Mouse (Mus musculus): ENCODE measurements around the gene Oxsr1. TPM values are rescaled to one million over a fixed set of nuclear protein-coding genes. Genes with fewer than 3 reads are reported as not detected.

Gene Oxsr1
- polyA plus RNA-seq, 1 experiment from 2014 or later, result 13.5 TPM

- H3K4me2 ChIP-seq (ENCODE audit: low read depth, severe bottlenecking), result peak within 1 kb of the TSS; percentile 81
- H3K4me3 ChIP-seq (ENCODE audit: low read depth, low read length), result peak within 1 kb of the TSS; percentile 70
- no peaks in the 10 kb centered on the region for H3K4me1 ChIP-seq (ENCODE audit: control insufficient read depth, insufficient read depth, low read length)
- DNase-seq (ENCODE audit: low spot score) (peak; percentile 95), ATAC-seq (ENCODE audit: insufficient number of reproducible peaks, low FRiP score, low TSS enrichment, low read depth) (peak; percentile 78)
- peak within 1 kb of the TSS; percentile 80 for H3K9ac ChIP-seq (ENCODE audit: low read length)
- H3K36me3 ChIP-seq (ENCODE audit: control insufficient read depth, insufficient read depth, low read length), result no peaks in the 10 kb centered on the region
- 3% methylated on average over 63 of the region's 65 CpGs for WGBS
- no peak within 1 kb of the TSS for H3K27ac ChIP-seq (replicated peaks; ENCODE audit: low read depth, low read length)
- no peaks in the 10 kb centered on the region for H3K9me3 ChIP-seq (ENCODE audit: control insufficient read depth, low read length)
- no peaks in the 10 kb centered on the region for H3K27me3 ChIP-seq (ENCODE audit: control insufficient read depth, insufficient read depth, low read length)
Measured at GRCm38 (mm10) chr9:119357331-119358057, 35.3 kb upstream of the Oxsr1 start, which contains the start of gene Xylb. Gene Xylb (plus strand): TSS chr9:119357381.

- H3K9me3 ChIP-seq (ENCODE audit: control insufficient read depth, low read length), result no peaks in the 10 kb centered on the region
- H3K4me2 ChIP-seq (ENCODE audit: low read depth, severe bottlenecking), result no peak overlapping the region
- H3K4me3 ChIP-seq (ENCODE audit: low read depth, low read length), result no peak overlapping the region
- H3K4me1 ChIP-seq (ENCODE audit: control insufficient read depth, insufficient read depth, low read length), result no peaks in the 10 kb centered on the region
- H3K9ac ChIP-seq (ENCODE audit: low read length), result no peak overlapping the region
- DNase-seq (ENCODE audit: low spot score) (no peak), ATAC-seq (ENCODE audit: insufficient number of reproducible peaks, low FRiP score, low TSS enrichment, low read depth) (no peak)
- no peak overlapping the region for H3K27ac ChIP-seq (replicated peaks; ENCODE audit: low read depth, low read length)
- 77% methylated on average over 6 of the region's 6 CpGs for WGBS
- H3K27me3 ChIP-seq (ENCODE audit: control insufficient read depth, insufficient read depth, low read length), result no peaks in the 10 kb centered on the region
- H3K36me3 ChIP-seq (ENCODE audit: control insufficient read depth, insufficient read depth, low read length), result no peaks in the 10 kb centered on the region; the same call in 1 of the 2 replicates
Measured at GRCm38 (mm10) chr9:119355943-119356342, 33.7 kb upstream of the Oxsr1 start.

- DNase-seq (ENCODE audit: low spot score), result no peak
Measured at GRCm38 (mm10) chr9:119353926-119354325, 31.7 kb upstream of the Oxsr1 start.

GRCm38 (mm10) chr9:119352060-119352459, 29.8 kb upstream of the Oxsr1 start:
- peak; percentile 86 for DNase-seq (ENCODE audit: low spot score)
- Histone ChIP-seq H3K27ac (replicated peaks; ENCODE audit: low read depth, low read length) (no peak overlapping the region), H3K4me1 (ENCODE audit: control insufficient read depth, insufficient read depth, low read length) (no peaks in the 10 kb centered on the region), H3K9me3 (ENCODE audit: control insufficient read depth, low read length) (no peaks in the 10 kb centered on the region), H3K9ac (ENCODE audit: low read length) (no peak overlapping the region), H3K36me3 (ENCODE audit: control insufficient read depth, insufficient read depth, low read length) (peaks cover 5% of the 10 kb centered on the region; the same call in 1 of the 2 replicates), H3K27me3 (ENCODE audit: control insufficient read depth, insufficient read depth, low read length) (no peaks in the 10 kb centered on the region), H3K4me2 (ENCODE audit: low read depth, severe bottlenecking) (no peak overlapping the region), H3K4me3 (ENCODE audit: low read depth, low read length) (no peak overlapping the region)
- 29% methylated on average over 4 of the region's 4 CpGs for WGBS
- no peak for ATAC-seq (ENCODE audit: insufficient number of reproducible peaks, low FRiP score, low TSS enrichment, low read depth)

More at GRCm38 (mm10) chr9:119353926-119354325, 31.7 kb upstream of the Oxsr1 start:
- Histone ChIP-seq H3K9ac (ENCODE audit: low read length) (no peak overlapping the region), H3K27me3 (ENCODE audit: control insufficient read depth, insufficient read depth, low read length) (no peaks in the 10 kb centered on the region), H3K9me3 (ENCODE audit: control insufficient read depth, low read length) (no peaks in the 10 kb centered on the region), H3K36me3 (ENCODE audit: control insufficient read depth, insufficient read depth, low read length) (peaks cover 2% of the 10 kb centered on the region; the same call in 1 of the 2 replicates), H3K4me2 (ENCODE audit: low read depth, severe bottlenecking) (no peak overlapping the region), H3K4me1 (ENCODE audit: control insufficient read depth, insufficient read depth, low read length) (no peaks in the 10 kb centered on the region), H3K27ac (replicated peaks; ENCODE audit: low read depth, low read length) (no peak overlapping the region), H3K4me3 (ENCODE audit: low read depth, low read length) (no peak overlapping the region)
- WGBS, result 83% methylated on average over 6 of the region's 6 CpGs
- no peak for ATAC-seq (ENCODE audit: insufficient number of reproducible peaks, low FRiP score, low TSS enrichment, low read depth)

- ATAC-seq (ENCODE audit: insufficient number of reproducible peaks, low FRiP score, low TSS enrichment, low read depth) (no peak), DNase-seq (ENCODE audit: low spot score) (no peak)
- Histone ChIP-seq H3K4me3 (ENCODE audit: low read depth, low read length) (no peak overlapping the region), H3K27ac (replicated peaks; ENCODE audit: low read depth, low read length) (no peak overlapping the region), H3K27me3 (ENCODE audit: control insufficient read depth, insufficient read depth, low read length) (no peaks in the 10 kb centered on the region), H3K9me3 (ENCODE audit: control insufficient read depth, low read length) (no peaks in the 10 kb centered on the region), H3K4me1 (ENCODE audit: control insufficient read depth, insufficient read depth, low read length) (no peaks in the 10 kb centered on the region), H3K36me3 (ENCODE audit: control insufficient read depth, insufficient read depth, low read length) (peaks cover 9% of the 10 kb centered on the region; the same call in 1 of the 2 replicates), H3K9ac (ENCODE audit: low read length) (no peak overlapping the region), H3K4me2 (ENCODE audit: low read depth, severe bottlenecking) (no peak overlapping the region)
- 89% methylated on average over 10 of the region's 10 CpGs for WGBS
Measured at GRCm38 (mm10) chr9:119350947-119351705, 28.9 kb upstream of the Oxsr1 start.

GRCm38 (mm10) chr9:119350531-119350930, 28.3 kb upstream of the Oxsr1 start:
- Histone ChIP-seq H3K36me3 (ENCODE audit: control insufficient read depth, insufficient read depth, low read length) (peaks cover 11% of the 10 kb centered on the region; the same call in 1 of the 2 replicates), H3K4me1 (ENCODE audit: control insufficient read depth, insufficient read depth, low read length) (no peaks in the 10 kb centered on the region), H3K9ac (ENCODE audit: low read length) (no peak overlapping the region), H3K9me3 (ENCODE audit: control insufficient read depth, low read length) (no peaks in the 10 kb centered on the region), H3K27ac (replicated peaks; ENCODE audit: low read depth, low read length) (no peak overlapping the region), H3K4me2 (ENCODE audit: low read depth, severe bottlenecking) (no peak overlapping the region), H3K27me3 (ENCODE audit: control insufficient read depth, insufficient read depth, low read length) (no peaks in the 10 kb centered on the region), H3K4me3 (ENCODE audit: low read depth, low read length) (no peak overlapping the region)
- ATAC-seq (ENCODE audit: insufficient number of reproducible peaks, low FRiP score, low TSS enrichment, low read depth) (no peak), DNase-seq (ENCODE audit: low spot score) (no peak)
- 90% methylated on average over 3 of the region's 3 CpGs for WGBS

- Histone ChIP-seq H3K4me2 (ENCODE audit: low read depth, severe bottlenecking) (no peak overlapping the region), H3K9ac (ENCODE audit: low read length) (no peak overlapping the region), H3K36me3 (ENCODE audit: control insufficient read depth, insufficient read depth, low read length) (peaks cover 11% of the 10 kb centered on the region; the same call in 1 of the 2 replicates), H3K27me3 (ENCODE audit: control insufficient read depth, insufficient read depth, low read length) (no peaks in the 10 kb centered on the region), H3K4me1 (ENCODE audit: control insufficient read depth, insufficient read depth, low read length) (peaks cover 4% of the 10 kb centered on the region; the same call in 1 of the 2 replicates), H3K4me3 (ENCODE audit: low read depth, low read length) (no peak overlapping the region), H3K27ac (replicated peaks; ENCODE audit: low read depth, low read length) (no peak overlapping the region), H3K9me3 (ENCODE audit: control insufficient read depth, low read length) (no peaks in the 10 kb centered on the region)
- ATAC-seq (ENCODE audit: insufficient number of reproducible peaks, low FRiP score, low TSS enrichment, low read depth), result no peak
- WGBS, result 93% methylated on average over 8 of the region's 8 CpGs
- no peak for DNase-seq (ENCODE audit: low spot score)
Measured at GRCm38 (mm10) chr9:119346376-119346775, 24.1 kb upstream of the Oxsr1 start.

- H3K4me2 ChIP-seq (ENCODE audit: low read depth, severe bottlenecking), result no peak overlapping the region
- H3K27ac ChIP-seq (replicated peaks; ENCODE audit: low read depth, low read length), result no peak overlapping the region
- DNase-seq (ENCODE audit: low spot score), result no peak
- H3K9me3 ChIP-seq (ENCODE audit: control insufficient read depth, low read length), result no peaks in the 10 kb centered on the region
- no peak overlapping the region for H3K9ac ChIP-seq (ENCODE audit: low read length)
- 92% methylated on average over 7 of the region's 7 CpGs for WGBS
- H3K4me1 ChIP-seq (ENCODE audit: control insufficient read depth, insufficient read depth, low read length), result peaks cover 11% of the 10 kb centered on the region; the same call in 1 of the 2 replicates
- H3K36me3 ChIP-seq (ENCODE audit: control insufficient read depth, insufficient read depth, low read length), result peaks cover 6% of the 10 kb centered on the region; the same call in 1 of the 2 replicates
- no peak overlapping the region for H3K4me3 ChIP-seq (ENCODE audit: low read depth, low read length)
- ATAC-seq (ENCODE audit: insufficient number of reproducible peaks, low FRiP score, low TSS enrichment, low read depth), result no peak
- 0 out of 2 replicates have a peak, but pooled peaks cover 2% of the 10 kb centered on the region for H3K27me3 ChIP-seq (ENCODE audit: control insufficient read depth, insufficient read depth, low read length)
Measured at GRCm38 (mm10) chr9:119342728-119343127, 20.5 kb upstream of the Oxsr1 start.
